Mouse (Mus musculus) stomach, embryonic 15.5 days (tissue): ENCODE measurements around the gene Zfp692. TPM values are rescaled to one million over a fixed set of nuclear protein-coding genes. Genes with fewer than 3 reads are reported as not detected.
"Not testable (repeated sequence)": the region's sequence is repeated elsewhere in the genome, so short reads cannot be mapped to it uniquely, and the experiment has no call there.

ENCODE experiments used
- ATAC-seq: fragments of 200-750 bp; cut with Nextera tagmentation; 2 replicates; pipeline ENCODE4 v1.8.0; 2017; ENCODE audit warnings: low read depth, moderate number of reproducible peaks, moderate TSS enrichment; ENCODE audit not compliant: insufficient read depth, low FRiP score
- H3K27ac ChIP-seq: fragments of 300-500 bp; sonication (generic); 2 replicates; pipeline ENCODE4 v1.5.1; 2015; ENCODE audit warnings: mild to moderate bottlenecking, inconsistent platforms
- H3K27me3 ChIP-seq: fragments of 300-500 bp; sonication (generic); replicated peaks from 2 replicates; pipeline ENCODE4 v1.6.1; 2015; ENCODE audit warnings: inconsistent platforms
- H3K36me3 ChIP-seq: fragments of 300-500 bp; sonication (generic); 2 replicates; pipeline ENCODE4 v1.6.1; 2015; ENCODE audit warnings: inconsistent platforms
- H3K4me1 ChIP-seq: fragments of 300-500 bp; sonication (generic); 2 replicates; pipeline ENCODE4 v1.6.1; 2015; ENCODE audit warnings: inconsistent platforms
- H3K4me2 ChIP-seq: fragments of 300-500 bp; sonication (generic); 2 replicates; pipeline ENCODE4 v1.6.1; 2015; ENCODE audit warnings: mild to moderate bottlenecking, inconsistent platforms
- H3K4me3 ChIP-seq: fragments of 300-500 bp; sonication (generic); replicated peaks from 2 replicates; pipeline ENCODE4 v1.5.1; 2015; ENCODE audit warnings: inconsistent platforms
- H3K9ac ChIP-seq: fragments of 300-500 bp; sonication (generic); 2 replicates; pipeline ENCODE4 v1.6.1; 2015; ENCODE audit warnings: inconsistent platforms
- H3K9me3 ChIP-seq: fragments of 300-500 bp; sonication (generic); 2 replicates; pipeline ENCODE4 v1.6.1; 2016; ENCODE audit warnings: inconsistent platforms
- WGBS: fragments of 180-500 bp; shearing (Covaris S2); methylation state at CpG from one replicate; pipeline ENCODE4 v1.1.7; 2015; 5-methylcytosine and 5-hydroxymethylcytosine counted together
- polyA plus RNA-seq: library from polyadenylated mRNA; unstranded; fragments of >200 nt; fragmentation: Nextera tagmentation; extraction: Ambion mirVana; gene quantifications from 2 replicates; pipeline ENCODE4 v1.2.1, GENCODE M21; 2015

Zfp692 gene
- polyA plus RNA-seq, 1 experiment from 2014 or later, result 27.5 TPM

- WGBS, result no CpG with 5 or more reads among the region's 6 CpGs
- not testable (repeated sequence) for H3K9me3 ChIP-seq, H3K4me3 ChIP-seq, ATAC-seq, H3K4me1 ChIP-seq, H3K9ac ChIP-seq, H3K36me3 ChIP-seq, H3K27me3 ChIP-seq, H3K4me2 ChIP-seq, H3K27ac ChIP-seq
These were observed 55.7 kb downstream of the Zfp692 start for GRCm38 (mm10) chr11:58362562-58362961.

Other genes with a start within 250 kb of the Zfp692 start
- 0.12 TPM in 1 of 2 replicates, not detected in the other for gene Gm12248, start 213.9 kb upstream of the Zfp692 start, polyA plus RNA-seq
- gene Cnot8, start 202.9 kb upstream of the Zfp692 start, polyA plus RNA-seq, result 79.8 and 81.6 TPM in 2 replicates
- gene Gemin5, start 138.5 kb upstream of the Zfp692 start, polyA plus RNA-seq, result 18.8 and 19.8 TPM in 2 replicates
- gene Mrpl22, start 135.4 kb upstream of the Zfp692 start, polyA plus RNA-seq, result 123 and 134 TPM in 2 replicates
- gene Igtp, start 107.5 kb upstream of the Zfp692 start, polyA plus RNA-seq, result 4.3 and 4.9 TPM in 2 replicates
- 3.0 and 3.8 TPM in 2 replicates for gene Irgm2, start 107.5 kb upstream of the Zfp692 start, polyA plus RNA-seq
- gene 4930438A08Rik, start 32.3 kb upstream of the Zfp692 start, polyA plus RNA-seq, result 0.19 and 0.40 TPM in 2 replicates
- 37.8 and 42.6 TPM in 2 replicates for gene Zfp672, start 23.3 kb downstream of the Zfp692 start, polyA plus RNA-seq
- gene Sh3bp5l, start 23.7 kb downstream of the Zfp692 start, polyA plus RNA-seq, result 30.7 and 30.8 TPM in 2 replicates
- gene Lypd8, start 72.0 kb downstream of the Zfp692 start, polyA plus RNA-seq, result 237 and 326 TPM in 2 replicates
- 0.19 and 0.24 TPM in 2 replicates for gene 1810065E05Rik, start 114.0 kb downstream of the Zfp692 start, polyA plus RNA-seq
- gene Gm12253, start 125.5 kb downstream of the Zfp692 start, polyA plus RNA-seq, result not detected in 2 replicates
- gene Lypd9, start 145.9 kb downstream of the Zfp692 start, polyA plus RNA-seq, result not detected in 2 replicates
- not detected in 2 replicates for gene Olfr30, start 155.2 kb downstream of the Zfp692 start, polyA plus RNA-seq
- not detected in 2 replicates for gene Olfr332, start 185.5 kb downstream of the Zfp692 start, polyA plus RNA-seq
- not detected in 2 replicates for gene Olfr331, start 195.5 kb downstream of the Zfp692 start, polyA plus RNA-seq
- gene Olfr330, start 227.8 kb downstream of the Zfp692 start, polyA plus RNA-seq, result not detected in 2 replicates
- not detected in 2 replicates for gene Olfr329-ps, start 239.4 kb downstream of the Zfp692 start, polyA plus RNA-seq
- gene Olfr328, start 248.6 kb downstream of the Zfp692 start, polyA plus RNA-seq, result 0.06 TPM in 1 of 2 replicates, not detected in the other